Mouse (Mus musculus): ENCODE data around the gene Slc22a23. TPM values are rescaled to one million over a fixed set of nuclear protein-coding genes. Genes with fewer than 3 reads are reported as not detected.

Slc22a23 gene
- total RNA-seq, 2 experiments from 2014 or later, result 7.8 to 8.9 TPM

GRCm38 (mm10) chr13:34266942-34267660, 77.9 kb downstream of the Slc22a23 start:
- no peak for DNase-seq

- DNase-seq, result no peak
Observed at GRCm38 (mm10) chr13:34266067-34266466, 78.9 kb downstream of the Slc22a23 start.

- no peak for DNase-seq
Observed at GRCm38 (mm10) chr13:34265576-34265975, 79.4 kb downstream of the Slc22a23 start.

GRCm38 (mm10) chr13:34265022-34265565, 79.9 kb downstream of the Slc22a23 start:
- DNase-seq, result no peak

GRCm38 (mm10) chr13:34264508-34264907, 80.5 kb downstream of the Slc22a23 start:
- no peak for DNase-seq

GRCm38 (mm10) chr13:34258765-34259164, 86.2 kb downstream of the Slc22a23 start:
- DNase-seq, result no peak

- DNase-seq, result no peak
Observed at GRCm38 (mm10) chr13:34257177-34257576, 87.8 kb downstream of the Slc22a23 start.

GRCm38 (mm10) chr13:34256676-34257075, 88.3 kb downstream of the Slc22a23 start:
- no peak for DNase-seq

GRCm38 (mm10) chr13:34255297-34255696, 89.7 kb downstream of the Slc22a23 start:
- no peak for DNase-seq

GRCm38 (mm10) chr13:34254691-34255090, 90.3 kb downstream of the Slc22a23 start:
- no peak for DNase-seq

GRCm38 (mm10) chr13:34253736-34254135, 91.2 kb downstream of the Slc22a23 start:
- DNase-seq, result no peak

- peak in 1 of 2 experiments; percentile 34 for DNase-seq
Observed at GRCm38 (mm10) chr13:34248941-34249920, 95.8 kb downstream of the Slc22a23 start.

GRCm38 (mm10) chr13:34248107-34248506, 96.9 kb downstream of the Slc22a23 start:
- DNase-seq, result no peak

GRCm38 (mm10) chr13:34246821-34247220, 98.2 kb downstream of the Slc22a23 start:
- DNase-seq, result no peak

GRCm38 (mm10) chr13:34245216-34245615, 99.8 kb downstream of the Slc22a23 start:
- no peak for DNase-seq

- DNase-seq, result no peak
Observed at GRCm38 (mm10) chr13:34244186-34244585, 100.8 kb downstream of the Slc22a23 start.

GRCm38 (mm10) chr13:34242211-34242610, 102.8 kb downstream of the Slc22a23 start:
- DNase-seq, result no peak

GRCm38 (mm10) chr13:34240087-34240428, 104.9 kb downstream of the Slc22a23 start:
- no peak for DNase-seq

GRCm38 (mm10) chr13:34239371-34240086, 105.5 kb downstream of the Slc22a23 start:
- no peak for DNase-seq

GRCm38 (mm10) chr13:34238646-34239290, 106.2 kb downstream of the Slc22a23 start:
- DNase-seq, result no peak

GRCm38 (mm10) chr13:34235056-34235455, 109.9 kb downstream of the Slc22a23 start:
- DNase-seq, result no peak

- no peak for DNase-seq
Observed at GRCm38 (mm10) chr13:34234439-34234838, 110.5 kb downstream of the Slc22a23 start.
